Mouse (Mus musculus): Measurements from ENCODE around the gene Gjb1. TPM values are rescaled to one million over a fixed set of nuclear protein-coding genes. Genes with fewer than 3 reads are reported as not detected.
"Not testable (repeated sequence)": the region's sequence is repeated elsewhere in the genome, so short reads cannot be mapped to it uniquely, and the experiment has no call there.

Gene Gjb1
- total and polyA plus RNA-seq, 3 experiments = not detected

- Histone ChIP-seq H3K9me3 (replicated peaks) (no peaks in the 10 kb centered on the region), H3K4me1 (ENCODE audit: insufficient read depth, low read depth, low read length) (no peaks in the 10 kb centered on the region), H3K27me3 (ENCODE audit: insufficient read depth, low read length) (0 out of 2 replicates have a peak, but pooled peaks cover 3% of the 10 kb centered on the region), H3K4me3 (ENCODE audit: low read depth, low read length) (no peak overlapping the region), H3K36me3 (replicated peaks) (no peaks in the 10 kb centered on the region)
- ATAC-seq (ENCODE audit: extremely low read depth, insufficient number of reproducible peaks, low FRiP score, poor library complexity, severe bottlenecking) = no peak
- TF ChIP-seq GATA2 (IDR thresholded peaks at IDR 0.05; ENCODE audit: borderline replicate concordance, low read depth, low read length) = no peak
- TF ChIP-seq TAL1 (conservative IDR thresholded peaks at IDR 0.05; ENCODE audit: low read depth, low read length) = no peak
- TF ChIP-seq CTCF (IDR thresholded peaks at IDR 0.05; ENCODE audit: low read depth, low read length) = no peak
- no peak for TF ChIP-seq POLR2AphosphoS5 (IDR thresholded peaks at IDR 0.05; ENCODE audit: insufficient replicate concordance, low read depth, low read length)
- TF ChIP-seq GATA1 (IDR thresholded peaks at IDR 0.05; ENCODE audit: borderline replicate concordance, low read length) = no peak
- no peak for DNase-seq (ENCODE audit: low spot score)
Observed at GRCm38 (mm10) chrX:101345456-101345855, 30.7 kb upstream of the Gjb1 start.

GRCm38 (mm10) chrX:101346475-101346874 is 29.7 kb upstream of the Gjb1 start:
- H3K27me3 ChIP-seq (ENCODE audit: insufficient read depth, low read length) = 0 out of 2 replicates have a peak, but pooled peaks cover 3% of the 10 kb centered on the region
- no peaks in the 10 kb centered on the region for H3K36me3 ChIP-seq (replicated peaks)
- DNase-seq (ENCODE audit: low spot score) (no peak), ATAC-seq (ENCODE audit: extremely low read depth, insufficient number of reproducible peaks, low FRiP score, poor library complexity, severe bottlenecking) (no peak)
- H3K4me3 ChIP-seq (ENCODE audit: low read depth, low read length) = no peak overlapping the region
- no peaks in the 10 kb centered on the region for H3K4me1 ChIP-seq (ENCODE audit: insufficient read depth, low read depth, low read length)
- TF ChIP-seq GATA1 (IDR thresholded peaks at IDR 0.05; ENCODE audit: borderline replicate concordance, low read length) = no peak
- no peak for TF ChIP-seq CTCF (IDR thresholded peaks at IDR 0.05; ENCODE audit: low read depth, low read length)
- TF ChIP-seq GATA2 (IDR thresholded peaks at IDR 0.05; ENCODE audit: borderline replicate concordance, low read depth, low read length) = no peak
- no peak for TF ChIP-seq POLR2AphosphoS5 (IDR thresholded peaks at IDR 0.05; ENCODE audit: insufficient replicate concordance, low read depth, low read length)
- no peaks in the 10 kb centered on the region for H3K9me3 ChIP-seq (replicated peaks)

- no peaks in the 10 kb centered on the region for H3K9me3 ChIP-seq (replicated peaks)
- no peaks in the 10 kb centered on the region for H3K4me1 ChIP-seq (ENCODE audit: insufficient read depth, low read depth, low read length)
- no peak overlapping the region for H3K4me3 ChIP-seq (ENCODE audit: low read depth, low read length)
- H3K27me3 ChIP-seq (ENCODE audit: insufficient read depth, low read length) = 0 out of 2 replicates have a peak, but pooled peaks cover 3% of the 10 kb centered on the region
- TF ChIP-seq GATA1 (IDR thresholded peaks at IDR 0.05; ENCODE audit: borderline replicate concordance, low read length) = no peak
- TF ChIP-seq CTCF (IDR thresholded peaks at IDR 0.05; ENCODE audit: low read depth, low read length) = no peak
- ATAC-seq (ENCODE audit: extremely low read depth, insufficient number of reproducible peaks, low FRiP score, poor library complexity, severe bottlenecking) = no peak
- DNase-seq (ENCODE audit: low spot score) = no peak
- no peaks in the 10 kb centered on the region for H3K36me3 ChIP-seq (replicated peaks)
Observed at GRCm38 (mm10) chrX:101351188-101351587, 25.0 kb upstream of the Gjb1 start.

GRCm38 (mm10) chrX:101358902-101359301 is 17.3 kb upstream of the Gjb1 start:
- H3K27me3 ChIP-seq (ENCODE audit: insufficient read depth, low read length); DNase-seq (ENCODE audit: low spot score); H3K36me3 ChIP-seq (replicated peaks); H3K4me1 ChIP-seq (ENCODE audit: insufficient read depth, low read depth, low read length); H3K4me3 ChIP-seq (ENCODE audit: low read depth, low read length); ATAC-seq (ENCODE audit: extremely low read depth, insufficient number of reproducible peaks, low FRiP score, poor library complexity, severe bottlenecking); H3K9me3 ChIP-seq (replicated peaks): not testable (repeated sequence)

DNA sequence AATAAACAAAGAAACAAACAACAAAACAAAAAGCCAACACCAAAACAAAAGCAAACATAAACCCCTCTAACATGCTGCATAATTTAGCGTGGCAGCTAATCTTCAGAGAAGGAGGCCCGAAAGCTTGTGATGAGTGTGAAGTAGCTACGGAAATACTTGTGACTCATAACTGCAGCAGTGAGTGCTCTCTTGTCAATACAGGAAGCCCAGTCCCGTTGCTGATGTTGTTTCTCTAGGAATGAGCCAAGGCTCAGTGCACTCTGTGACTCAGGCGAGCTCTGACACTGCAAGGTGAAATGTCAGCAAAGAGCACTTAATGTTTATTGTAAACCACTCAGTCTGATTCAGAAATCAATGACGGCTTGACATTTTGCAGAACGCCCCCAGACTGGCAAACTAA is 7.2 kb upstream of the Gjb1 start:
- TF ChIP-seq GATA2 (IDR thresholded peaks at IDR 0.05; ENCODE audit: borderline replicate concordance, low read depth, low read length) = no peak
- TF ChIP-seq POLR2AphosphoS5 (IDR thresholded peaks at IDR 0.05; ENCODE audit: insufficient replicate concordance, low read depth, low read length) = no peak
- TF ChIP-seq CTCF (IDR thresholded peaks at IDR 0.05; ENCODE audit: low read depth, low read length) = no peak
- no peak for TF ChIP-seq TAL1 (conservative IDR thresholded peaks at IDR 0.05; ENCODE audit: low read depth, low read length)
- no peak for TF ChIP-seq GATA1 (IDR thresholded peaks at IDR 0.05; ENCODE audit: borderline replicate concordance, low read length)
- peaks cover 3% of the 10 kb centered on the region; the same call in 1 of the 2 replicates for H3K27me3 ChIP-seq (ENCODE audit: insufficient read depth, low read length)
- H3K4me3 ChIP-seq (ENCODE audit: low read depth, low read length) = no peak overlapping the region
- DNase-seq (ENCODE audit: low spot score) = no peak
- no peaks in the 10 kb centered on the region for H3K36me3 ChIP-seq (replicated peaks)
- no peaks in the 10 kb centered on the region for H3K4me1 ChIP-seq (ENCODE audit: insufficient read depth, low read depth, low read length)
- no peaks in the 10 kb centered on the region for H3K9me3 ChIP-seq (replicated peaks)
- ATAC-seq (ENCODE audit: extremely low read depth, insufficient number of reproducible peaks, low FRiP score, poor library complexity, severe bottlenecking) = no peak

GRCm38 (mm10) chrX:101370573-101370972 is 5.6 kb upstream of the Gjb1 start:
- Histone ChIP-seq H3K36me3 (replicated peaks) (no peaks in the 10 kb centered on the region), H3K9me3 (replicated peaks) (no peaks in the 10 kb centered on the region), H3K27me3 (ENCODE audit: insufficient read depth, low read length) (peaks cover 3% of the 10 kb centered on the region; the same call in 1 of the 2 replicates), H3K4me3 (ENCODE audit: low read depth, low read length) (no peak overlapping the region), H3K4me1 (ENCODE audit: insufficient read depth, low read depth, low read length) (no peaks in the 10 kb centered on the region)
- no peak for TF ChIP-seq CTCF (IDR thresholded peaks at IDR 0.05; ENCODE audit: low read depth, low read length)
- no peak for TF ChIP-seq TAL1 (conservative IDR thresholded peaks at IDR 0.05; ENCODE audit: low read depth, low read length)
- TF ChIP-seq GATA2 (IDR thresholded peaks at IDR 0.05; ENCODE audit: borderline replicate concordance, low read depth, low read length) = no peak
- TF ChIP-seq GATA1 (IDR thresholded peaks at IDR 0.05; ENCODE audit: borderline replicate concordance, low read length) = no peak
- no peak for TF ChIP-seq POLR2AphosphoS5 (IDR thresholded peaks at IDR 0.05; ENCODE audit: insufficient replicate concordance, low read depth, low read length)
- DNase-seq (ENCODE audit: low spot score) = no peak
- ATAC-seq (ENCODE audit: extremely low read depth, insufficient number of reproducible peaks, low FRiP score, poor library complexity, severe bottlenecking) = no peak

GRCm38 (mm10) chrX:101372946-101373345 is 3.2 kb upstream of the Gjb1 start:
- H3K27me3 ChIP-seq (ENCODE audit: insufficient read depth, low read length) = peaks cover 10% of the 10 kb centered on the region
- H3K9me3 ChIP-seq (replicated peaks) = no peaks in the 10 kb centered on the region
- no peaks in the 10 kb centered on the region for H3K36me3 ChIP-seq (replicated peaks)
- DNase-seq (ENCODE audit: low spot score) (no peak), ATAC-seq (ENCODE audit: extremely low read depth, insufficient number of reproducible peaks, low FRiP score, poor library complexity, severe bottlenecking) (no peak)
- no peak overlapping the region for H3K4me3 ChIP-seq (ENCODE audit: low read depth, low read length)
- H3K4me1 ChIP-seq (ENCODE audit: insufficient read depth, low read depth, low read length) = no peaks in the 10 kb centered on the region
- TF ChIP-seq GATA2 (IDR thresholded peaks at IDR 0.05; ENCODE audit: borderline replicate concordance, low read depth, low read length) (no peak), TAL1 (conservative IDR thresholded peaks at IDR 0.05; ENCODE audit: low read depth, low read length) (no peak), GATA1 (IDR thresholded peaks at IDR 0.05; ENCODE audit: borderline replicate concordance, low read length) (no peak)
